Mouse (Mus musculus) liver, postnatal 0 days (tissue): ENCODE measurements around the gene Neurl2.

Source experiments
- CTCF ChIP-seq: sonication (generic); IDR thresholded peaks from 2 replicates; pipeline ENCODE4 v1.5.1; 2016; ENCODE audit warnings: antibody characterized with exemption, low read depth
- EP300 ChIP-seq: IDR thresholded peaks from 2 replicates; pipeline ENCODE4 v1.6.1; 2016; ENCODE audit warnings: antibody characterized with exemption, low read depth, mild to moderate bottlenecking

GRCm38 (mm10) chr2:164857842-164858553, 24.7 kb upstream of the Neurl2 start:
- TF ChIP-seq EP300 (no peak), CTCF (no peak)
